Mouse (Mus musculus) testis, adult 2 months (tissue): Measurements from ENCODE around the gene Gm10188.

Experiments used
- CTCF ChIP-seq: fragments of 200-500 bp; IDR thresholded peaks from 2 replicates; pipeline ENCODE4 v1.5.1; 2012; ENCODE audit warnings: low read depth, mild to moderate bottlenecking, inconsistent platforms, low read length, moderate library complexity; ENCODE audit not compliant: control insufficient read depth, insufficient read depth, insufficient replicate concordance
- POLR2A ChIP-seq: fragments of 200-500 bp; IDR thresholded peaks from 2 replicates; pipeline ENCODE4 v1.6.1; 2012; ENCODE audit warnings: low read depth, mild to moderate bottlenecking, inconsistent platforms, low read length, moderate library complexity; ENCODE audit not compliant: control insufficient read depth

DNA sequence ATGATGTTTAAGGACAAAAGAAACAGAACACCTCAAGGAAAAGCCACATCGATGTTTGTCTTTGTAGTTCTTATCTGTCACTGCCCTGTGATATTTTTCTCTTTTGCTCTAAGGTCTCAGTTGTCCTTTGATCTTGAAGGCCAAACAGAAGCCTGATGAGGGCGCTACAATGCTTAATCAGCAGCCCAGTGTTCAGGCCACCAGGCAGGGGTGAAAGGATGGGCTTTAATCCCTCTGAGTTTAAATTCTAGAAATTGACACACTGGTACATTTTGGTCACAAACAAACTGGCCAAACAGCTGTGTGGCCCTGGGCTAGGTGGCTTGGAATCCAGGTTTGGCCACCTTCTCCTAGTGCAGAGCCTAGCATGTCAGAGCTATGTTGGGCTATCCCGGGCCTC, 47.1 kb upstream of the Gm10188 start:
- no peak for TF ChIP-seq POLR2A
- TF ChIP-seq CTCF = no peak
